Mouse (Mus musculus): Measurements from ENCODE around the gene Pitpnc1.

DNA sequence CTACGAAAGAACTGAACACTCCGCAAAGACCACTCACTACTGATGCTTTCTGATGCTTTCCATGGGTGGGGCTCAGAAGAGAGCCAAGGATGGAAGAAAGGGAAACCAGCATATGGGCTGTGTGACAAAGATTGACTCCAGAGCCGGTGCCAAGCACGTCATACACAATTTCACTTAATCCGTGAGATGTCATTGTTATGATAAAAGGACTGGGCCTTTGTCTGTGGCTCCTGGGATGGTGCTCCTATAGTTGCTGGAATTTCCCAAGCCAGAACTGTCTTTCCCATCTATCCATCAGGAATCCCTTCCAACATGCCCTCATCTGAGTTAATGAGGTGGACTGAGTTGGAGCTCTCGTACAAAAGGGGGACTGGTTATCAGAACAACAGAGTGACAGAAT, 227.4 kb downstream of the Pitpnc1 start:
- TF ChIP-seq MYOD1 (IDR thresholded peaks at IDR 0.05; ENCODE audit: control insufficient read depth in 1 of 3, insufficient read length in 2 of 3, low read depth in 2 of 3) = no peak
- no peak for TF ChIP-seq MYOG (IDR thresholded peaks at IDR 0.05; ENCODE audit: control insufficient read depth in 1 of 3, insufficient read depth in 1 of 3, insufficient read length in 2 of 3, low read depth in 2 of 3)
- TF ChIP-seq POLR2A (IDR thresholded peaks at IDR 0.05; ENCODE audit: insufficient read length, low read depth) = no peak
